Mouse (Mus musculus) CH12.LX (cell line): ENCODE results near the gene Prkar2a. TPM values are rescaled to one million over a fixed set of nuclear protein-coding genes. Genes with fewer than 3 reads are reported as not detected.
A peak's percentile ranks its signal among the peaks of the same experiment; 100 is the strongest.

Experiments used
- DNase-seq: peaks from one replicate; pipeline ENCODE4 v3.0.0-alpha.2; 2013; ENCODE audit errors: extremely low read depth
- H3K27ac ChIP-seq: 2 replicates; pipeline ENCODE4 v1.5.1; 2012; ENCODE audit warnings: low read depth, mild to moderate bottlenecking, control low read depth, moderate library complexity; ENCODE audit not compliant: insufficient read depth
- H3K27me3 ChIP-seq: replicated peaks from 2 replicates; pipeline ENCODE3; 2012; ENCODE audit warnings: inconsistent platforms
- H3K36me3 ChIP-seq, 2 experiments: replicated peaks in 1 of 2; 2 replicates each; pipeline versions ENCODE3 to v1.6.1; 2012; ENCODE audit warnings: inconsistent platforms in 1 of 2, low read length in 1 of 2, mild to moderate bottlenecking in 1 of 2, mixed read lengths in 1 of 2, moderate library complexity in 1 of 2; ENCODE audit not compliant: control insufficient read depth in 1 of 2, insufficient read depth in 1 of 2
- H3K4me1 ChIP-seq, 2 experiments: 2 replicates each; pipeline ENCODE4 v1.6.1; 2012; ENCODE audit warnings: inconsistent platforms in 1 of 2, moderate library complexity in 1 of 2; ENCODE audit not compliant: insufficient read depth in 2 of 2, control insufficient read depth in 1 of 2
- H3K4me2 ChIP-seq: 2 replicates; pipeline ENCODE4 v1.6.1; 2012; ENCODE audit warnings: low read depth, mild to moderate bottlenecking, control low read depth; ENCODE audit not compliant: poor library complexity, insufficient read depth, severe bottlenecking
- H3K4me3 ChIP-seq, 3 experiments: fragments of 150-350 bp in 1 of 3; sonication (generic) in 1 of 3; replicated peaks in 1 of 3; 2 replicates each; pipeline versions ENCODE3 to v1.5.1; 2011 to 2012; ENCODE audit warnings: low read depth in 2 of 3, low read length in 2 of 3, mild to moderate bottlenecking in 2 of 3, moderate library complexity in 2 of 3, control low read depth in 1 of 3, improper control_type of control experiment in 1 of 3, inconsistent platforms in 1 of 3, mixed read lengths in 1 of 3; ENCODE audit not compliant: poor library complexity in 1 of 3
- H3K79me2 ChIP-seq: replicated peaks from 2 replicates; pipeline ENCODE4 v1.6.1; 2012; ENCODE audit warnings: mild to moderate bottlenecking, moderate library complexity; ENCODE audit not compliant: control insufficient read depth, poor library complexity, insufficient read depth, severe bottlenecking; ENCODE audit errors: extremely low read depth
- H3K9ac ChIP-seq: 2 replicates; pipeline ENCODE4 v1.6.1; 2012; ENCODE audit warnings: low read depth, mild to moderate bottlenecking, control low read depth, moderate library complexity; ENCODE audit not compliant: insufficient read depth
- H3K9me3 ChIP-seq: replicated peaks from 2 replicates; pipeline ENCODE3; 2012; ENCODE audit warnings: low read length, inconsistent platforms, mixed read lengths
- BHLHE40 ChIP-seq: IDR thresholded peaks from 2 replicates; pipeline ENCODE4 v1.6.1; 2011; ENCODE audit warnings: mild to moderate bottlenecking, low read depth, low read length, improper control_type of control experiment
- CHD2 ChIP-seq: IDR thresholded peaks from 2 replicates; pipeline ENCODE4 v1.6.1; 2011; ENCODE audit warnings: low read length, improper control_type of control experiment
- CTCF ChIP-seq, 2 experiments: IDR thresholded peaks in 1 of 2; conservative IDR thresholded peaks in 1 of 2; 2 replicates each; pipeline ENCODE4 v1.5.1; 2011 to 2012; ENCODE audit warnings: low read depth in 2 of 2, low read length in 2 of 2, improper control_type of control experiment in 1 of 2, inconsistent platforms in 1 of 2, mild to moderate bottlenecking in 1 of 2, moderate library complexity in 1 of 2
- ELF1 ChIP-seq: IDR thresholded peaks from 2 replicates; pipeline ENCODE4 v1.6.1; 2014; ENCODE audit warnings: low read depth, mild to moderate bottlenecking, inconsistent platforms, low read length, improper control_type of control experiment
- EP300 ChIP-seq: IDR thresholded peaks from 2 replicates; pipeline ENCODE4 v1.6.1; 2011; ENCODE audit warnings: low read length, improper control_type of control experiment
- HCFC1 ChIP-seq: IDR thresholded peaks from 2 replicates; pipeline ENCODE4 v1.6.1; 2012; ENCODE audit warnings: low read depth, mild to moderate bottlenecking, inconsistent platforms, low read length, improper control_type of control experiment
- JUND ChIP-seq: conservative IDR thresholded peaks from 2 replicates; pipeline ENCODE4 v1.6.1; 2011; ENCODE audit warnings: low read depth, low read length, improper control_type of control experiment
- MAFK ChIP-seq: IDR thresholded peaks from 2 replicates; pipeline ENCODE4 v1.6.1; 2011; ENCODE audit warnings: low read length, improper control_type of control experiment; ENCODE audit not compliant: insufficient replicate concordance
- MAX ChIP-seq: IDR thresholded peaks from 2 replicates; pipeline ENCODE4 v1.6.1; 2011; ENCODE audit warnings: low read length, improper control_type of control experiment
- MAZ ChIP-seq: IDR thresholded peaks from 2 replicates; pipeline ENCODE4 v1.6.1; 2012; ENCODE audit warnings: low read depth, mild to moderate bottlenecking, inconsistent platforms, low read length, improper control_type of control experiment, moderate library complexity
- MEF2A ChIP-seq: IDR thresholded peaks from 2 replicates; pipeline ENCODE4 v1.6.1; 2014; ENCODE audit warnings: low read depth, mild to moderate bottlenecking, inconsistent platforms, low read length, improper control_type of control experiment, borderline replicate concordance
- MXI1 ChIP-seq: IDR thresholded peaks from 2 replicates; pipeline ENCODE4 v1.6.1; 2011; ENCODE audit warnings: mild to moderate bottlenecking, low read depth, low read length, improper control_type of control experiment
- MYC ChIP-seq: IDR thresholded peaks from 2 replicates; pipeline ENCODE4 v1.6.1; 2011; ENCODE audit warnings: low read depth, mild to moderate bottlenecking, improper control_type of control experiment, low read length
- POLR2A ChIP-seq: IDR thresholded peaks from 2 replicates; pipeline ENCODE4 v1.6.1; 2011; ENCODE audit warnings: low read depth, mild to moderate bottlenecking, improper control_type of control experiment, low read length
- RAD21 ChIP-seq: IDR thresholded peaks from 2 replicates; pipeline ENCODE4 v1.6.1; 2011; ENCODE audit warnings: low read depth, mild to moderate bottlenecking, low read length, improper control_type of control experiment, moderate library complexity
- RCOR1 ChIP-seq: conservative IDR thresholded peaks from 2 replicates; pipeline ENCODE4 v1.6.1; 2012; ENCODE audit warnings: low read depth, mild to moderate bottlenecking, inconsistent platforms, low read length, improper control_type of control experiment
- SMC3 ChIP-seq: IDR thresholded peaks from 2 replicates; pipeline ENCODE4 v1.6.1; 2011; ENCODE audit warnings: low read depth, low read length, improper control_type of control experiment
- TCF12 ChIP-seq: IDR thresholded peaks from 2 replicates; pipeline ENCODE4 v1.6.1; 2014; ENCODE audit warnings: low read depth, mild to moderate bottlenecking, inconsistent platforms, low read length, improper control_type of control experiment
- ZC3H11A ChIP-seq: IDR thresholded peaks from 2 replicates; pipeline ENCODE4 v1.6.1; 2012; ENCODE audit warnings: low read depth, mild to moderate bottlenecking, inconsistent platforms, low read length, improper control_type of control experiment
- ZMIZ1 ChIP-seq: IDR thresholded peaks from 2 replicates; pipeline ENCODE4 v1.6.1; 2012; ENCODE audit warnings: low read depth, mild to moderate bottlenecking, inconsistent platforms, low read length, improper control_type of control experiment
- ZNF384 ChIP-seq: IDR thresholded peaks from 2 replicates; pipeline ENCODE4 v1.6.1; 2012; ENCODE audit warnings: low read depth, low read length, improper control_type of control experiment, inconsistent platforms
- dilution Hi-C: fragments of 300-500 bp; cut with MboI; formaldehyde crosslinking; loops from 2 replicates; pipeline ENCODE4 v1.14.3; 2020; ENCODE audit warnings: low sequenced_read_pairs; ENCODE audit not compliant: extremely low pct_unique_long_range_greater_than_20kb, extremely low pct_ligation_motif_present
- in situ Hi-C: fragments of 300-500 bp; cut with MboI; formaldehyde crosslinking; loops from 3 replicates; pipeline ENCODE4 v1.14.3; 2019; ENCODE audit warnings: low sequenced_read_pairs, low pct_ligation_motif_present, low pct_unique_long_range_greater_than_20kb, mixed read lengths
- polyA plus RNA-seq: library from polyadenylated mRNA; unstranded; fragments of >175 nt; gene quantifications from 2 replicates; pipeline ENCODE4 v1.2.1, GENCODE M21; 2012; ENCODE audit warnings: low read depth; ENCODE audit not compliant: insufficient read length
- total RNA-seq, 2 experiments: library from RNA; depleted of rRNA; stranded (reverse); fragments of 300-350 nt in 1 of 2; fragments of >200 nt in 1 of 2; gene quantifications; 2 replicates each; pipeline ENCODE4 v1.2.3; 2012 to 2014

Gene Prkar2a
- total and polyA plus RNA-seq, 3 experiments, result 13.6 to 44.4 (median 14.9) TPM

- Histone ChIP-seq H3K9ac (no peak overlapping the region), H3K4me2 (no peak overlapping the region), H3K4me1 (no peaks in the 10 kb centered on the region), H3K36me3 (peaks cover 19 to 75% of the 10 kb centered on the region in 2 experiments), H3K27me3 (no peaks in the 10 kb centered on the region), H3K4me3 (no peak overlapping the region), H3K9me3 (no peaks in the 10 kb centered on the region), H3K27ac (no peak overlapping the region), H3K79me2 (no peaks in the 10 kb centered on the region)
- DNase-seq, result no peak
- dilution Hi-C loops (no loop called here), in situ Hi-C loops (no loop called here)
- TF ChIP-seq BHLHE40 (no peak), MAFK (no peak), MAZ (no peak), MAX (no peak)
Measured at GRCm38 (mm10) chr9:108723751-108724150, 34.6 kb downstream of the Prkar2a start.

- Histone ChIP-seq H3K9me3 (no peaks in the 10 kb centered on the region), H3K9ac (no peak overlapping the region), H3K4me2 (no peak overlapping the region), H3K36me3 (peaks cover 12 to 70% of the 10 kb centered on the region in 2 experiments), H3K27me3 (no peaks in the 10 kb centered on the region), H3K27ac (no peak overlapping the region), H3K79me2 (no peaks in the 10 kb centered on the region), H3K4me3 (no peak overlapping the region), H3K4me1 (no peaks in the 10 kb centered on the region)
- dilution Hi-C loops (no loop called here), in situ Hi-C loops (no loop called here)
- no peak for DNase-seq
- no peak for TF ChIP-seq EP300
- TF ChIP-seq JUND, result no peak
- no peak for TF ChIP-seq MEF2A
- TF ChIP-seq TCF12, result no peak
- no peak for TF ChIP-seq ZNF384
- no peak for TF ChIP-seq HCFC1
- no peak for TF ChIP-seq RCOR1
- no peak for TF ChIP-seq ZC3H11A
- TF ChIP-seq ELF1, result no peak
- no peak for TF ChIP-seq RAD21
- TF ChIP-seq MYC, result no peak
- TF ChIP-seq POLR2A, result no peak
Measured at GRCm38 (mm10) chr9:108726116-108726515, 37.0 kb downstream of the Prkar2a start.

- H3K4me2 ChIP-seq, result no peak overlapping the region
- H3K4me1 ChIP-seq, result no peaks in the 10 kb centered on the region
- H3K4me3 ChIP-seq, result no peak overlapping the region
- dilution Hi-C loops (no loop called here), in situ Hi-C loops (no loop called here)
- no peaks in the 10 kb centered on the region for H3K27me3 ChIP-seq
- no peak overlapping the region for H3K9ac ChIP-seq
- no peak for TF ChIP-seq MXI1
- TF ChIP-seq CHD2, result no peak
- no peak for TF ChIP-seq MEF2A
- TF ChIP-seq SMC3, result peak; percentile 11; the same call in 1 of the 2 replicates
- TF ChIP-seq RAD21, result peak; percentile 24
- no peak for TF ChIP-seq ZMIZ1
- peak in 1 of 2 experiments; percentile 55; a peak in 2 of 4 replicates for TF ChIP-seq CTCF (conservative IDR thresholded peaks at IDR 0.05 in 1 of 2, IDR thresholded peaks at IDR 0.05 in 1 of 2; ENCODE audit: low read depth in 2 of 2, low read length in 2 of 2)
- TF ChIP-seq ELF1, result no peak
- TF ChIP-seq, all 38 proteins: peak for 3
- H3K27ac ChIP-seq, result no peak overlapping the region
- no peaks in the 10 kb centered on the region for H3K79me2 ChIP-seq
- peaks cover 14 to 64% of the 10 kb centered on the region in 2 experiments for H3K36me3 ChIP-seq
- DNase-seq, result no peak
- no peaks in the 10 kb centered on the region for H3K9me3 ChIP-seq
Measured at GRCm38 (mm10) chr9:108729050-108729449, 39.9 kb downstream of the Prkar2a start.
